Mouse (Mus musculus): ENCODE measurements around the gene Prkci.

Gene Prkci

GRCm38 (mm10) chr3:30995899-30996687, 546 bp downstream of the Prkci start:
- under 1% methylated on average over 49 of the region's 49 CpGs for WGBS

- 16% methylated on average over 4 of the region's 4 CpGs for WGBS
These were observed 1.1 kb downstream of the Prkci start for GRCm38 (mm10) chr3:30996688-30997014.

- WGBS = 73% methylated on average over 10 of the region's 10 CpGs
These were observed 4.0 kb downstream of the Prkci start for GRCm38 (mm10) chr3:30999401-31000017.

- 55% methylated on average over 4 of the region's 4 CpGs for WGBS
These were observed 4.5 kb downstream of the Prkci start for GRCm38 (mm10) chr3:31000018-31000407.

- 64% methylated on average over 3 of the region's 3 CpGs for WGBS
These were observed 5.6 kb downstream of the Prkci start for GRCm38 (mm10) chr3:31001048-31001676.

GRCm38 (mm10) chr3:31004320-31005209, 9.0 kb downstream of the Prkci start:
- WGBS = 85% methylated on average over 6 of the region's 6 CpGs

GRCm38 (mm10) chr3:31014374-31014773, 18.8 kb downstream of the Prkci start:
- 89% methylated on average over 2 of the region's 2 CpGs for whole genome bisulfite sequencing

- 79% methylated on average over 10 of the region's 10 CpGs for WGBS
These were observed 20.3 kb downstream of the Prkci start for GRCm38 (mm10) chr3:31015682-31016443.

- WGBS = 65% methylated on average over 9 of the region's 9 CpGs
These were observed 21.1 kb downstream of the Prkci start for GRCm38 (mm10) chr3:31016594-31017196.

GRCm38 (mm10) chr3:31017652-31018051, 22.1 kb downstream of the Prkci start:
- 69% methylated on average over 4 of the region's 4 CpGs for WGBS

- WGBS = 67% methylated on average over 1 of the region's 1 CpGs
These were observed 23.7 kb downstream of the Prkci start for GRCm38 (mm10) chr3:31019287-31019686.

GRCm38 (mm10) chr3:31019793-31020447, 24.4 kb downstream of the Prkci start:
- 72% methylated on average over 5 of the region's 5 CpGs for WGBS

- WGBS = 77% methylated on average over 4 of the region's 4 CpGs
These were observed 25.1 kb downstream of the Prkci start for GRCm38 (mm10) chr3:31020656-31021055.

- WGBS = 73% methylated on average over 7 of the region's 7 CpGs
These were observed 27.4 kb downstream of the Prkci start for GRCm38 (mm10) chr3:31022895-31023436.

GRCm38 (mm10) chr3:31027718-31028117, 32.2 kb downstream of the Prkci start:
- 88% methylated on average over 8 of the region's 8 CpGs for WGBS

GRCm38 (mm10) chr3:31031621-31032020, 36.1 kb downstream of the Prkci start:
- 92% methylated on average over 9 of the region's 9 CpGs for WGBS

GRCm38 (mm10) chr3:31033644-31034043, 38.1 kb downstream of the Prkci start:
- WGBS = 64% methylated on average over 3 of the region's 3 CpGs

GRCm38 (mm10) chr3:31037851-31038250, 42.3 kb downstream of the Prkci start:
- 89% methylated on average over 13 of the region's 13 CpGs for WGBS

- WGBS = 86% methylated on average over 10 of the region's 10 CpGs
These were observed 43.1 kb downstream of the Prkci start for GRCm38 (mm10) chr3:31038689-31039088.

- 95% methylated on average over 2 of the region's 2 CpGs for WGBS
These were observed 47.4 kb downstream of the Prkci start for GRCm38 (mm10) chr3:31042992-31043391.
